Mouse (Mus musculus): ENCODE results near the gene Gfod1.

DNA sequence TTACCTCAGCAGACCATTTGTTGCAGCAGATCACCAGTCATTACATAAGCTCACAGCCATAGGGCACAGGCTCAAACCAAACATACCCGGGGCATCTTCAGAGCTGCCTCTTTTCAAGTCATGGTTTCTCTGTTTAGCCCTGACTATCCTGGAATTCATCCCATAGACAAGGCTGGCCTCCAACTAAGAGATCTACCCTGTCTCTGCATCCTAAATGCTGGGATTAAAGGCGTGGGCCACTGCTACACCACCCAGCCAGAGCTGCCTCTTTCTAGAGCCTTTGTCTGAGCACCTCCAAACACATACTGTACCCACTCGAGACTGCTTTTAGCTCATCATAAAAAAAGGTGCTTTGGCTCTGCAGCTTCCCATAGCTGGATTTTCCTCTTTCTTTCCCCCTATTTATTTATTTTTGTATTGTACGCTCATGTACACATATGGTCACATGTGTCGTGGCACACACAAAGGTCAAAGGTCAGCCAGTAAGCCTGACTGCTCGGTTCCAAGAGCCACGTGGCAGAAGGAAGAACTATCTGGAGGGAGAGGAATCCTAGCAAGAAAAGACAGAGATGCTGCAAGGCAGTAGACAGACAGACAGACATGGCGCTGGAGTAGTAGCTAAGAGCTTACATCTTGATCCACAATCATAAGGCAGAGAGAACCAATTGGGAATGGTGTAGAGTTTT is 51.7 kb downstream of the Gfod1 start:
- TF ChIP-seq MAX (IDR thresholded peaks at IDR 0.05; ENCODE audit: low read depth) (no peak), POLR2A (IDR thresholded peaks at IDR 0.05; ENCODE audit: insufficient read length, low read depth) (no peak), REST (IDR thresholded peaks at IDR 0.05; ENCODE audit: insufficient read depth, insufficient read length) (no peak), POLR2AphosphoS2 (IDR thresholded peaks at IDR 0.05; ENCODE audit: insufficient read length, low read depth) (no peak), E2F4 (IDR thresholded peaks at IDR 0.05; ENCODE audit: insufficient read depth) (no peak), MYOD1 (IDR thresholded peaks at IDR 0.05; ENCODE audit: control insufficient read depth in 1 of 3, insufficient read length in 2 of 3, low read depth in 2 of 3) (no peak), USF1 (IDR thresholded peaks at IDR 0.05; ENCODE audit: low read depth) (no peak), MYOG (IDR thresholded peaks at IDR 0.05; ENCODE audit: control insufficient read depth in 1 of 3, insufficient read depth in 1 of 3, insufficient read length in 2 of 3, low read depth in 2 of 3) (no peak), SRF (IDR thresholded peaks at IDR 0.05; ENCODE audit: control insufficient read depth, insufficient read length, low read depth) (no peak)

Data from myocyte (in vitro differentiated cells).